Mouse (Mus musculus) midbrain, embryonic 16.5 days (tissue): ENCODE data around the gene Vamp9. TPM values are rescaled to one million over a fixed set of nuclear protein-coding genes. Genes with fewer than 3 reads are reported as not detected.
A peak's percentile ranks its signal among the peaks of the same experiment; 100 is the strongest.

Experiments
- ATAC-seq: fragments of 200-750 bp; cut with Nextera tagmentation; 2 replicates; pipeline ENCODE4 v1.8.0; 2017; ENCODE audit warnings: moderate TSS enrichment
- H3K27ac ChIP-seq: fragments of 300-500 bp; sonication (generic); 2 replicates; pipeline ENCODE4 v1.5.1; 2014; ENCODE audit warnings: mild to moderate bottlenecking, low read length, mixed read lengths
- H3K27me3 ChIP-seq: fragments of 300-500 bp; sonication (generic); 2 replicates; pipeline ENCODE4 v1.6.1; 2014; ENCODE audit warnings: low read depth, low read length, mixed read lengths; ENCODE audit not compliant: control insufficient read depth, insufficient read depth
- H3K36me3 ChIP-seq: fragments of 300-500 bp; sonication (generic); 2 replicates; pipeline ENCODE4 v1.6.1; 2014; ENCODE audit warnings: mild to moderate bottlenecking, low read length, moderate library complexity, mixed read lengths; ENCODE audit not compliant: control insufficient read depth, insufficient read depth
- H3K4me1 ChIP-seq: fragments of 300-500 bp; sonication (generic); 2 replicates; pipeline ENCODE4 v1.6.1; 2014; ENCODE audit warnings: mild to moderate bottlenecking, low read length, mixed read lengths; ENCODE audit not compliant: control insufficient read depth, insufficient read depth
- H3K4me2 ChIP-seq: fragments of 300-500 bp; sonication (generic); 2 replicates; pipeline ENCODE4 v1.6.1; 2014; ENCODE audit warnings: mild to moderate bottlenecking, low read length, mixed read lengths
- H3K4me3 ChIP-seq: fragments of 300-500 bp; sonication (generic); 2 replicates; pipeline ENCODE4 v1.5.1; 2014; ENCODE audit warnings: low read depth, mild to moderate bottlenecking, low read length, moderate library complexity, mixed read lengths
- H3K9ac ChIP-seq: fragments of 300-500 bp; sonication (generic); 2 replicates; pipeline ENCODE4 v1.6.1; 2014; ENCODE audit warnings: low read depth, low read length, mixed read lengths
- H3K9me3 ChIP-seq: fragments of 300-500 bp; sonication (generic); replicated peaks from 2 replicates; pipeline ENCODE4 v1.6.1; 2014; ENCODE audit warnings: mild to moderate bottlenecking, low read length, mixed read lengths; ENCODE audit not compliant: control insufficient read depth, poor library complexity, severe bottlenecking
- WGBS: fragments of 180-500 bp; shearing (Covaris S2); extraction: QIAGEN DNeasy Blood & Tissue Kit; methylation state at CpG from one replicate; pipeline ENCODE4 v1.1.7; 2014; 5-methylcytosine and 5-hydroxymethylcytosine counted together
- polyA plus RNA-seq: library from polyadenylated mRNA; unstranded; fragments of >200 nt; fragmentation: Nextera tagmentation; extraction: Ambion mirVana; gene quantifications from 2 replicates; pipeline ENCODE4 v1.2.1, GENCODE M21; 2015

The Vamp9 gene
- 0.34 and 1.0 TPM in 2 replicates for polyA plus RNA-seq

DNA sequence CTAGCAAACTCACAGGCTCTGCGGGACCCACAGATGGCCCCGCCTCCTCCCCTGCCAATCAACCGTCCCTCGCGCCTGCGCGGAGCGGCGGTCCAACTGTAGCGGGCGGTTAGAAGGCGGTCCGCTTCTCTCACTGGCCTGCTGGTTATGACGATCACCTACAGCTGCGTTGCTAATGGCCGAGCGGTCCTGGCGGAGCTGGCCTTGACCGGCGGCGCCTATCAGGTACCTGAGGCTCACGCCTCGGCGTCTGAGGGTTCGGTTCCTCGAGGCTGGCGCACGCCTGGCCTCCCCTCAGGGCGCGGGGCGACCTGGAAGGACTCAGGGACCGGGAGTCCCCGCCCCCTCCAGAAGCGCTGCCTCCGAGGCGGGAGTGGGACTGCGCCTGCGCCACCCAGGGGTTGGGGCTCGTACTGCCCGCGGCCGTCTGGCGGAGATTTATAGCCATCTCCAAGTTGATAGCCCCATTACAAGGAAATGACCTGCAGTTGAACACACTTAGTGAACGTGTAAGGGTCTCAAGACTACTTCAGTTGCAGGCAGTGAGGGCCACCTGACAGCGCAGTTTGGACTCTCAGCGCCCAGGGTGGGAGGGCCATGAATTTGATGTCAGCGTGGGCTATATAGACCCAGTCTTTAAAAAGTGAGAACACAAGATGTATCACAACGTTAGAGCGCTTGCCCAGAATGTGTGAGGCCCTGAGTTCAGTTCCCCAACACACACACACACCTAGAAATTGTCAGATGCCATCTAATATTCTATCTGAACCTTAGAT is at the start of gene Vamp9:
Gene Vamp9 (plus strand): TSS at position 74 of the 776 bp plus-strand sequence.
- peak within 1 kb of the TSS; percentile 69 for H3K4me3 ChIP-seq
- peak within 1 kb of the TSS; percentile 84 for H3K27ac ChIP-seq
- no peaks in the 10 kb centered on the region for H3K27me3 ChIP-seq
- H3K9ac ChIP-seq = peak within 1 kb of the TSS; percentile 74
- peaks cover 3% of the 10 kb centered on the region; the same call in 1 of the 2 replicates for H3K4me1 ChIP-seq
- H3K4me2 ChIP-seq = peak within 1 kb of the TSS; percentile 78
- 5% methylated on average over 49 of the region's 49 CpGs for WGBS
- no peaks in the 10 kb centered on the region for H3K9me3 ChIP-seq
- no peaks in the 10 kb centered on the region for H3K36me3 ChIP-seq
- peak; percentile 99 for ATAC-seq

- 0 out of 2 replicates have a peak overlapping the region, but pooled peaks have one; percentile 25 for H3K9ac ChIP-seq
- WGBS = 27% methylated on average over 14 of the region's 14 CpGs
- H3K9me3 ChIP-seq = no peaks in the 10 kb centered on the region
- H3K4me2 ChIP-seq = no peak overlapping the region
- H3K4me1 ChIP-seq = peaks cover 11% of the 10 kb centered on the region; the same call in 1 of the 2 replicates
- no peaks in the 10 kb centered on the region for H3K27me3 ChIP-seq
- H3K27ac ChIP-seq = no peak overlapping the region
- ATAC-seq = no peak
- no peaks in the 10 kb centered on the region for H3K36me3 ChIP-seq
- H3K4me3 ChIP-seq = no peak overlapping the region
Measured at GRCm38 (mm10) chr5:99857106-99857637, 48.9 kb upstream of the Vamp9 start.

- no peak overlapping the region for H3K4me2 ChIP-seq
- H3K27me3 ChIP-seq = no peaks in the 10 kb centered on the region
- 63% methylated on average over 13 of the region's 13 CpGs for WGBS
- H3K9ac ChIP-seq = no peak overlapping the region
- H3K9me3 ChIP-seq = no peaks in the 10 kb centered on the region
- H3K27ac ChIP-seq = no peak overlapping the region
- peaks cover 11% of the 10 kb centered on the region; the same call in 1 of the 2 replicates for H3K4me1 ChIP-seq
- no peak overlapping the region for H3K4me3 ChIP-seq
- no peaks in the 10 kb centered on the region for H3K36me3 ChIP-seq
- no peak for ATAC-seq
Measured at GRCm38 (mm10) chr5:99859637-99860433, 46.2 kb upstream of the Vamp9 start.

GRCm38 (mm10) chr5:99861816-99862215 is 44.2 kb upstream of the Vamp9 start:
- H3K9me3 ChIP-seq = no peaks in the 10 kb centered on the region
- 81% methylated on average over 6 of the region's 6 CpGs for WGBS
- ATAC-seq = no peak
- H3K27me3 ChIP-seq = no peaks in the 10 kb centered on the region
- H3K4me2 ChIP-seq = no peak overlapping the region
- H3K9ac ChIP-seq = no peak overlapping the region
- H3K4me3 ChIP-seq = no peak overlapping the region
- H3K4me1 ChIP-seq = peaks cover 11% of the 10 kb centered on the region; the same call in 1 of the 2 replicates
- H3K36me3 ChIP-seq = no peaks in the 10 kb centered on the region
- no peak overlapping the region for H3K27ac ChIP-seq

GRCm38 (mm10) chr5:99863656-99864380 is 42.2 kb upstream of the Vamp9 start:
- WGBS = 85% methylated on average over 13 of the region's 13 CpGs

GRCm38 (mm10) chr5:99865779-99866178 is 40.3 kb upstream of the Vamp9 start:
- Histone ChIP-seq H3K4me3 (no peak overlapping the region), H3K4me2 (no peak overlapping the region), H3K27me3 (no peaks in the 10 kb centered on the region), H3K9ac (no peak overlapping the region), H3K9me3 (no peaks in the 10 kb centered on the region), H3K4me1 (no peaks in the 10 kb centered on the region), H3K36me3 (no peaks in the 10 kb centered on the region), H3K27ac (no peak overlapping the region)
- WGBS = 91% methylated on average over 1 of the region's 1 CpGs
- no peak for ATAC-seq

More at GRCm38 (mm10) chr5:99863656-99864380, 42.2 kb upstream of the Vamp9 start:
- Histone ChIP-seq H3K4me1 (peaks cover 3% of the 10 kb centered on the region; the same call in 1 of the 2 replicates), H3K27me3 (no peaks in the 10 kb centered on the region), H3K4me3 (no peak overlapping the region), H3K4me2 (no peak overlapping the region), H3K9ac (no peak overlapping the region), H3K36me3 (no peaks in the 10 kb centered on the region), H3K27ac (no peak overlapping the region), H3K9me3 (no peaks in the 10 kb centered on the region)
- no peak for ATAC-seq

- Histone ChIP-seq H3K4me1 (peaks cover 7% of the 10 kb centered on the region; the same call in 1 of the 2 replicates), H3K4me3 (no peak overlapping the region), H3K27me3 (no peaks in the 10 kb centered on the region), H3K9ac (no peak overlapping the region), H3K4me2 (no peak overlapping the region), H3K27ac (no peak overlapping the region), H3K36me3 (no peaks in the 10 kb centered on the region), H3K9me3 (no peaks in the 10 kb centered on the region)
- 94% methylated on average over 17 of the region's 17 CpGs for WGBS
- no peak for ATAC-seq
Measured at GRCm38 (mm10) chr5:99868286-99868685, 37.8 kb upstream of the Vamp9 start.

- Histone ChIP-seq H3K4me3 (no peak overlapping the region), H3K4me1 (peaks cover 7% of the 10 kb centered on the region; the same call in 1 of the 2 replicates), H3K4me2 (no peak overlapping the region), H3K9ac (no peak overlapping the region), H3K27ac (no peak overlapping the region), H3K27me3 (no peaks in the 10 kb centered on the region), H3K9me3 (no peaks in the 10 kb centered on the region), H3K36me3 (no peaks in the 10 kb centered on the region)
- ATAC-seq = no peak
- WGBS = 91% methylated on average over 9 of the region's 9 CpGs
Measured at GRCm38 (mm10) chr5:99868923-99869322, 37.1 kb upstream of the Vamp9 start.
